Mouse (Mus musculus) heart, postnatal 4 days (tissue): ENCODE measurements at regions not wholly inside any gene's neighbourhood (a gene's known extent, or its start where the extent isn't known, plus 50 kb on each side); places are given as distances from the start of the nearest gene placed in this dataset.
"Not testable (repeated sequence)": the region's sequence is repeated elsewhere in the genome, so short reads cannot be mapped to it uniquely, and the experiment has no call there.

Source experiments
- DNase-seq: peaks from one replicate; pipeline ENCODE4 v3.0.0; 2021
- microRNA-seq, 2 experiments: library from miRNA; unstranded; fragments of <30 nt; microRNA quantifications; one replicate each; pipeline ENCODE4 v1.2.0; 2021 to 2022

DNA sequence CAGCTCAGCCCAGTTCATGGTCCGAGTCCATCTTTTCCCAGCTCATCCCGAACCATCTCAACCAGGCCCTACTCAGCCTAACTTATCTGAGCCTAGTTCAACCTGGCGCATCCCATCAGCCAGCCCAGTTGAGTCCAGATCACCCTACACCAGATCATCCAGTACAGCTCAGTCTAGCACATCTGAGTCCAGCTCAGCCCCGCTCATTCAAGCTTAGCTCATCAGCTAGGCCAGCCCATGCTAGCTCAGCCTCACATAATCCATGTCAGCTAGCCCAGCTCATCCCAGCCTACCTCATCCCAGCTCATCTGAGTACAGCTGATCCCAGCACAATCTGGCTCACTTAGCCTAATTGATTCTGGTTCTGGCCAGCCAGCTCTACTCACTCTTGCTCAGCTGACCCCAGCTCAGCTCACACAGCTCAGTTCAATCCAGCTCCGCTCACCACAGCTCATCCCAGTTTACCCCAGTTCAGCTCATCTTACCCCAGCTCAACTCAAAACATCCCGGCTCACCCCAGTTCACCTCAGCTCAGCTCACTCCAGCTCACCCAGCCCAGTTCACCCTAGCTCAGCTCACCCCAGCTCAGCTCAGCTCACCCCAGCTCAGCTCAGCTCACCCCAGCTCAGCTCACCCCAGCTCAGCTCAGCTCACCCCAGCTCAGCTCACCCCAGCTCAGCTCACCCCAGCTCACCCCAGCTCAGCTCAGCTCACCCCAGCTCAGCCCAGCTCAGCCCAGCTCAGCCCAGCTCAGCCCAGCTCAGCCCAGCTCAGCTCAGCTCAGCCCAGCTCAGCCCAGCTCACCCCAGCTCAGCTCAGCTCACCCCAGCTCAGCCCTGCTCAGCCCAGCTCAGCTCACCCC, 65.3 kb upstream of the Adam6b start:
- DNase-seq = no peak

GRCm38 (mm10) chr12:113424598-113425208, 64.6 kb upstream of the Adam6b start:
- DNase-seq = not testable (repeated sequence)

DNA sequence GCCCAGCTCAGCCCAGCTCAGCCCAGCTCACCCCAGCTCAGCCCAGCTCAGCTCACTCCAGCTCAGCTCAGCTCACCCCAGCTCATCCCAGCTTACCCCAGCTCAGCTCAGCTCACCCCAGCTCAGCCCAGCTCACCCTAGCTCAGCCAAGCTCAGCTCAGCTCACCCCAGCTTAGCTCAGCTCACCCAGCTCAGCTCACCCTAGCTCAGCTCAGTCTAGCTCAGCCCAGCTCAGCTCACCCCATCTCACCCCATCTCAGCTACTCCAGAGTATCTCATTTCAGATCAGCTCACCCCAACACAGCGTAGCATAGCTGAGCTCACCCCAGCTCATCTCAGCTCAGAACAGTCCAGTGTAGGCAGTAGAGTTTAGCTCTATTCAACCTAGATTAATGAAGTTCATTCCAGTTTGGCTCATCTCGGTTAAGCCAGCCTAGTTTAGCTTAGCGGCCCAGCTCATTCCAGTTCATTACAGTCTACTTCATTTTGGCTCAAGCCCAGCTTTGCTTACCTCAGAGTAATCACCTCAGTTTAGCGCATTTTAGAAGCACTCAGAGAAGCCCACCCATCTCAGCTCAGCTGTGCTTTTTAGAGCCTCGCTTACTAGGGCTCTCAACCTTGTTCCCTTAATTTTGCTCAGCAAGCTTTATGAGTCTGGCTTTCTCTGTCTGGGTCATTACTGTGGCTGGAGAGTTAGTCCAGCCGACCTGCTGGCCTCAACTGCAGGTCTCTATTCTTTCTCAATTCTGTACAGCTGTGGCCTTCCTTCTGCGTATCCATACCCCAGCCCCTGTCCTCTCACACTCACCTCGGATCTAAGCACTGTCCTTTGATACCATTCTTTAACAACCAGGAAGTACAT, 63.9 kb upstream of the Adam6b start:
- no peak for DNase-seq

- DNase-seq = no peak
These were observed 62.7 kb upstream of the Adam6b start for GRCm38 (mm10) chr12:113426636-113427035.

DNA sequence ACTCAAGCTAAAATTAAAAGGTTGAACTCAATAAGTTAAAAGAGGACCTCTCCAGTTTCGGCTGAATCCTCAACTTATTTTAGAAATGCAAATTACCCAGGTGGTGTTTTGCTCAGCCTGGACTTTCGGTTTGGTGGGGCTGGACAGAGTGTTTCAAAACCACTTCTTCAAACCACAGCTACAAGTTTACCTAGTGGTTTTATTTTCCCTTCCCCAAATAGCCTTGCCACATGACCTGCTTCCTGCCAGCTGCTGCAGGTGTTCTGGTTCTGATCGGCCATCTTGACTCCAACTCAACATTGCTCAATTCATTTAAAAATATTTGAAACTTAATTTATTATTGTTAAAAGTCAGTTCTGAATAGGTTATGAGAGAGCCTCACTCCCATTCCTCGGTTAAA, 62.0 kb upstream of the Adam6b start:
- no peak for DNase-seq

DNA sequence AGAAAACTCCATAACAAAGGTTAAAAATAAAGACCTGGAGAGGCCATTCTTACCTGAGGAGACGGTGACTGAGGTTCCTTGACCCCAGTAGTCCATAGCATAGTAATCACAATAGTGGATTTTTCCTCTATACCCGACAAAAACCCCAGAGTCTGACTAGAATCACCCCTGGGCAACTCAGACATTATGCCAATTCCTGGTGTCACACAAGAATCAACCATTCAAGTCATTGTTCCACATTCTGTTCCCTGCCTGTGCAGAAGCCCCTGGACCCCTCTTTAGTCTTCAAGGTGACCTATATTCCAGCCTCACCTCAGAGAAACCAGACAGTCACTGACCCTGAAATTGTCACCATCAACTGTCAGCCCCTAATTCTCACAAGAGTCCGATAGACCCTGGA, 60.9 kb upstream of the Adam6b start:
- no peak for DNase-seq

DNA sequence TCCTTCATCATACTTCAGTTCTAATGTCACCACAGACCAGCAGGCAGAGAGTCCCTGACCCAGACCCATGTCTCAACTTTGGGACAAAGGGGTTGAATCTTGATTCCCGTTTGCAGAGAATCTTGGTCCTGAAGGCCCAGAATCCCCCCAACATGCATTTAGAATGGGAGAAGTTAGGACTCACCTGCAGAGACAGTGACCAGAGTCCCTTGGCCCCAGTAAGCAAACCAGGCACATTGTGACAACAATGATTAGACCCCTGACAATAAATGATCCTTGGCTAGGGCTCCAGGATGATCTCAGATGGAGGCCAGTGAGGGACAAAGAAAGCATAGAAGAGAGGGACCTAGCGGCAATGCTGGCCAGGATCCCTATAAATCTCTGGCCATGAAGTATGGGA, 60.4 kb upstream of the Adam6b start:
- DNase-seq = no peak

GRCm38 (mm10) chr12:113430340-113430739, 59.0 kb upstream of the Adam6b start:
- no peak for DNase-seq

Small RNA genes in the stretch of these regions (microRNA-seq; reads per million reads assigned to microRNA genes)
- gene Gm22175 (0 reads per million in 2 experiments), gene Gm24022 (0 reads per million in 2 experiments), gene Gm25747 (0 reads per million in 2 experiments)
